Mouse (Mus musculus) adrenal gland, adult 18-20 months (tissue): ENCODE results near the gene Svep1. TPM values are rescaled to one million over a fixed set of nuclear protein-coding genes. Genes with fewer than 3 reads are reported as not detected.

ENCODE experiments used
- DNase-seq, 2 experiments: peaks; one replicate each; pipeline ENCODE4 v3.0.0; 2021 to 2022; ENCODE audit warnings: low spot score in 2 of 2
- total RNA-seq, 2 experiments: library from RNA; stranded (reverse); gene quantifications; 1 replicate in 1 of 2; 2 replicates in 1 of 2; pipeline ENCODE4 v1.2.3; 2021

The Svep1 gene
- total RNA-seq, 2 experiments from 2014 or later: 6.8 to 9.1 TPM

- DNase-seq: no peak
Measured at GRCm38 (mm10) chr4:58173401-58173800, 33.3 kb downstream of the Svep1 start.

- DNase-seq: no peak
Measured at GRCm38 (mm10) chr4:58170430-58170829, 36.2 kb downstream of the Svep1 start.

GRCm38 (mm10) chr4:58169918-58170317 lies 36.7 kb downstream of the Svep1 start:
- DNase-seq: no peak

GRCm38 (mm10) chr4:58168366-58168765 lies 38.3 kb downstream of the Svep1 start:
- DNase-seq: no peak

- DNase-seq: no peak
Measured at GRCm38 (mm10) chr4:58165711-58166110, 40.9 kb downstream of the Svep1 start.

- peak in 1 of 2 experiments; percentile 12 for DNase-seq
Measured at GRCm38 (mm10) chr4:58161901-58162300, 44.8 kb downstream of the Svep1 start.

- no peak for DNase-seq
Measured at GRCm38 (mm10) chr4:58159564-58159963, 47.1 kb downstream of the Svep1 start.

GRCm38 (mm10) chr4:58150301-58150700 lies 56.4 kb downstream of the Svep1 start:
- no peak for DNase-seq

- DNase-seq: no peak
Measured at GRCm38 (mm10) chr4:58149186-58149585, 57.5 kb downstream of the Svep1 start.

GRCm38 (mm10) chr4:58148547-58148946 lies 58.1 kb downstream of the Svep1 start:
- DNase-seq: no peak

GRCm38 (mm10) chr4:58146676-58147075 lies 60.0 kb downstream of the Svep1 start:
- DNase-seq: no peak

GRCm38 (mm10) chr4:58139764-58140556 lies 66.7 kb downstream of the Svep1 start:
- no peak for DNase-seq

GRCm38 (mm10) chr4:58139241-58139640 lies 67.4 kb downstream of the Svep1 start:
- DNase-seq: no peak

- no peak for DNase-seq
Measured at GRCm38 (mm10) chr4:58133610-58134309, 72.9 kb downstream of the Svep1 start.

- DNase-seq: no peak
Measured at GRCm38 (mm10) chr4:58129844-58130243, 76.8 kb downstream of the Svep1 start.

GRCm38 (mm10) chr4:58127024-58127423 lies 79.6 kb downstream of the Svep1 start:
- no peak for DNase-seq

- DNase-seq: no peak
Measured at GRCm38 (mm10) chr4:58115452-58115851, 91.2 kb downstream of the Svep1 start.

- no peak for DNase-seq
Measured at GRCm38 (mm10) chr4:58111008-58111407, 95.7 kb downstream of the Svep1 start.

GRCm38 (mm10) chr4:58109793-58110192 lies 96.9 kb downstream of the Svep1 start:
- DNase-seq: no peak

GRCm38 (mm10) chr4:58108364-58108763 lies 98.3 kb downstream of the Svep1 start:
- no peak for DNase-seq

GRCm38 (mm10) chr4:58097732-58098131 lies 108.9 kb downstream of the Svep1 start:
- no peak for DNase-seq

- DNase-seq: no peak
Measured at GRCm38 (mm10) chr4:58086738-58087137, 119.9 kb downstream of the Svep1 start.
